Mouse (Mus musculus) CH12.LX (cell line): Measurements from ENCODE around the gene Ltb.

Experiments used
- CTCF ChIP-seq, 2 experiments: IDR thresholded peaks in 1 of 2; conservative IDR thresholded peaks in 1 of 2; 2 replicates each; pipeline ENCODE4 v1.5.1; 2011 to 2012; ENCODE audit warnings: low read depth in 2 of 2, low read length in 2 of 2, improper control_type of control experiment in 1 of 2, inconsistent platforms in 1 of 2, mild to moderate bottlenecking in 1 of 2, moderate library complexity in 1 of 2
- E2F4 ChIP-seq: IDR thresholded peaks from 2 replicates; pipeline ENCODE4 v1.6.1; 2011; ENCODE audit warnings: low read depth, low read length, improper control_type of control experiment; ENCODE audit not compliant: insufficient replicate concordance
- EP300 ChIP-seq: IDR thresholded peaks from 2 replicates; pipeline ENCODE4 v1.6.1; 2011; ENCODE audit warnings: low read length, improper control_type of control experiment
- GABPA ChIP-seq: IDR thresholded peaks from 2 replicates; pipeline ENCODE4 v1.6.1; 2012; ENCODE audit warnings: low read depth, low read length, improper control_type of control experiment, inconsistent platforms; ENCODE audit not compliant: insufficient replicate concordance
- MAX ChIP-seq: IDR thresholded peaks from 2 replicates; pipeline ENCODE4 v1.6.1; 2011; ENCODE audit warnings: low read length, improper control_type of control experiment
- MXI1 ChIP-seq: IDR thresholded peaks from 2 replicates; pipeline ENCODE4 v1.6.1; 2011; ENCODE audit warnings: mild to moderate bottlenecking, low read depth, low read length, improper control_type of control experiment
- MYC ChIP-seq: IDR thresholded peaks from 2 replicates; pipeline ENCODE4 v1.6.1; 2011; ENCODE audit warnings: low read depth, mild to moderate bottlenecking, improper control_type of control experiment, low read length
- POLR2A ChIP-seq: IDR thresholded peaks from 2 replicates; pipeline ENCODE4 v1.6.1; 2011; ENCODE audit warnings: low read depth, mild to moderate bottlenecking, improper control_type of control experiment, low read length
- TBP ChIP-seq: conservative IDR thresholded peaks from 2 replicates; pipeline ENCODE4 v1.6.1; 2011; ENCODE audit warnings: low read depth, low read length, improper control_type of control experiment
- TCF12 ChIP-seq: IDR thresholded peaks from 2 replicates; pipeline ENCODE4 v1.6.1; 2014; ENCODE audit warnings: low read depth, mild to moderate bottlenecking, inconsistent platforms, low read length, improper control_type of control experiment
- UBTF ChIP-seq: IDR thresholded peaks from 2 replicates; pipeline ENCODE4 v1.6.1; 2012; ENCODE audit warnings: low read depth, mild to moderate bottlenecking, inconsistent platforms, low read length, improper control_type of control experiment, moderate library complexity

DNA sequence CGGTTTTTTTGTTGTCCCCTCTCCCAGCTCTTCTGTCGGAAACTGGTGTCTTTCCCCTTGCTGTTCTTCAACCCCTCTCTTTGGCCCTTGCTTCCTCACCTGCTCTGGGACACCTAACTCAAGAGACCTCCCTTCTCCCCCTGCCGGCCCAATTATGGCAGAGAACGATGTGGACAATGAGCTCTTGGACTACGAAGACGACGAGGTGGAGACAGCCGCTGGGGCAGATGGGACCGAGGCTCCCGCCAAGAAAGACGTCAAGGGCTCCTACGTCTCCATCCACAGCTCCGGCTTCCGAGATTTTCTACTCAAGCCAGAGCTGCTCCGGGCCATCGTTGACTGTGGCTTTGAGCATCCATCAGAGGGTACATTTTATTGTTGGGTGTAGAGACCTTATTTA lies 48.8 kb downstream of the Ltb start:
- TF ChIP-seq CTCF (conservative IDR thresholded peaks at IDR 0.05 in 1 of 2, IDR thresholded peaks at IDR 0.05 in 1 of 2; ENCODE audit: low read depth in 2 of 2, low read length in 2 of 2), result peak in 1 of 2 experiments; percentile 19; a peak in 2 of 4 replicates
- TF ChIP-seq GABPA, result no peak
- TF ChIP-seq UBTF, result no peak; the same call in 1 of the 2 replicates
- no peak; the same call in 1 of the 2 replicates for TF ChIP-seq POLR2A
- no peak for TF ChIP-seq MAX
- TF ChIP-seq E2F4, result no peak
- no peak for TF ChIP-seq TCF12
- TF ChIP-seq EP300, result no peak
- no peak for TF ChIP-seq MXI1
- no peak for TF ChIP-seq MYC
- no peak for TF ChIP-seq TBP
